Mouse (Mus musculus): ENCODE measurements at regions not wholly inside any gene's neighbourhood (a gene's known extent, or its start where the extent isn't known, plus 50 kb on each side); places are given as distances from the start of the nearest gene placed in this dataset.
A peak's percentile ranks its signal among the peaks of the same experiment; 100 is the strongest.

DNA sequence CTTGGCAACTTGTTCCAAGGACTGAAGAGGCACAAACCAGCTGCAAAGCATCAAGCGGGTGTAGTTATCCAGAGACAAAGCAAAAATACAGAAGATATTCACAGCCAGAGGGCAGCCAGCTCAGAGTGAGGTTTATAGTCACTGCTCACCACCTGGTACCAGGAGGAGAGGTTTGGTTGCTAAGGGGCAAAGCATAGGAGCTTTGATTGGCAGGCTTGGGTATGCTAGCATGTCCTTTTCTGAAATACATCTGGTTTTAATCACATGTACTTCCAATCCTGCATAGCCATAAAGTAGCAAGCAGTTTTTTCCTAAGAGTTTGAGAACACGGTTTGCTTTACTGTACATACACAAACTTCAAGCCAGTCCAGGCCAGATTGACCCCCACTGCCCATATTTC, 349.4 kb downstream of the Matn1 start:
- DNase-seq (ENCODE audit: low read depth): no peak

GRCm38 (mm10) chr4:131298011-131298674, 354.0 kb downstream of the Matn1 start:
- DNase-seq (ENCODE audit: low read depth): no peak

GRCm38 (mm10) chr4:131303936-131304335, 359.8 kb downstream of the Matn1 start:
- DNase-seq (ENCODE audit: low read depth): no peak

- DNase-seq (ENCODE audit: low read depth): no peak
Observed at GRCm38 (mm10) chr4:131304361-131304777, 360.2 kb downstream of the Matn1 start.

GRCm38 (mm10) chr4:131314231-131314630, 370.0 kb downstream of the Matn1 start:
- DNase-seq (ENCODE audit: low read depth): no peak

DNA sequence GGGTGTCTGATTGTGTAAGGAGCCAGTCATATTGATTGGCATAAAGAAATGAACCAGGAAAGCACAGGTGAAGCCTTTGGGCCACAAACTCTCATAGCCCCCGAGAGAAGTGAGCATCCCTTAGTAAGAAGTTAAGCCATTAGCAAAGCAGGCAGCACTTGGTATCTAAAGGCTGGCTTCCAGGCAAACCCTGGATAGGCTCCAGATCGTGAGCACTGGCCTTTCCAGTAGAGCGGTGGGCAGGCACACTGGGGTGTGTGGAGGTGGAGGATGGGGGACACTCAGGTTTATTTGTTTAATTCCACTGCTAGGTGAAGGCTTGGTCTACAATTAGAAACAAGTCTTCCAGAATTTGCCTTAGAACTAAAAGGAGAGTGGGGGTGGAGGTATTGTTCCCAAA, 371.9 kb downstream of the Matn1 start:
- DNase-seq (ENCODE audit: low read depth): no peak

GRCm38 (mm10) chr4:131322323-131322722, 378.1 kb downstream of the Matn1 start:
- no peak for DNase-seq (ENCODE audit: low read depth)

DNA sequence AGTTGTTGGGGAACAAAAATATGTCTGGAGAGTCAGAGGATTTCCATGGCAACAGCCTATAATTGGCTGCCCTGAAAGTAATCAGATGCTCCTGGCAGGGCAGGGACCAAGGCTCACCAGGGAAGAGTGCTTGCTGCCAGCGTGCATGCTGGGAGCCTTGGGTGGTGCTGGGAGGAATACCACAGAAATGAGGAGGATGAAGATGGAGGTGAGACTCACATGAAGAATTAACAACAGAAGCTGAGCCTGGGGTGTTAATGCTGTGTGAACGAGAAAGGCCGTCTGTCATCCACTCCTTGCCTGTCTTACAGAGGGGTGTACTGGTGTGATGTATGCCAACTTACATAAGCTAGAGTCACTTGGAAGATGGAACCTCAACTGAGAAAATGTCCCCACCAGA, 380.3 kb downstream of the Matn1 start:
- DNase-seq (ENCODE audit: low read depth): no peak

GRCm38 (mm10) chr4:131325200-131325599, 381.0 kb downstream of the Matn1 start:
- no peak for DNase-seq (ENCODE audit: low read depth)

DNA sequence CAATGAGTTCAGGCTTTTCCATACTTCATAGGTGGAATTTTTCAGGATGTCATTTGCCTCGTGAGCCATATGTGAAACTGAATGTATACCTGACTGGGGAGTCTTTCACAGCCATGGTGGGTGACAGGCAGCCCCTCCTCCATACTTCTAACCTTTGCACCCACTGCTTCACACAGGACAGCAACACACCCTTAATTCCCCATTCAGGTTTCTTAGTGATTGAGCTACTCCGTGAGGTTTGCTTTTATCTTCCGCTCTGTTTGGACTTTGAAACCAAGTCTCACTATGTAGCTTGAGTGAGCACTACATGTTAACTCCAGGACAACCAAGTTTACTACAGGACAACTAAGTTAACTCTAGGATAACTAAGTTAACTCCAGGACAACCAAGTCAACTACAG, 381.4 kb downstream of the Matn1 start:
- DNase-seq (ENCODE audit: low read depth): no peak

DNA sequence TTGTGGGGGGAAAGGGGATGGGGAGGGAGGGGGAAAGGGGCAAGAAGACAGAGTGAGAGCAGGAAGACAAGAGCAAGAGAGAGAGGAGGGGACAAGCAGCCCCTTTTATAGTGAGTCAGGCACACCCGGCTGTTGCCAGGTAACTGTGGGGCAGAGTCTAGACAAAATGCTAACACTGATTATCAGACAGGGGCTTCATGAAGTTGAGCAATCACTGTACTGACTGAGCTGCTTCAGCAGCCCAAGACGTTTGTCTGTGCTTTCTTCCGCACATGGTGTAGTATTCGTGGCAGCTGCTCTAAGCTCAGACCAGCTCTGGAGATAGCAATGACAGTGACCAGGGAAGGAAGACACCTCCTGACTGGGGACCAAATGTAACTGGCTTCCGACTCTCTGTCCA, 385.2 kb downstream of the Matn1 start:
- no peak for DNase-seq (ENCODE audit: low read depth)

DNA sequence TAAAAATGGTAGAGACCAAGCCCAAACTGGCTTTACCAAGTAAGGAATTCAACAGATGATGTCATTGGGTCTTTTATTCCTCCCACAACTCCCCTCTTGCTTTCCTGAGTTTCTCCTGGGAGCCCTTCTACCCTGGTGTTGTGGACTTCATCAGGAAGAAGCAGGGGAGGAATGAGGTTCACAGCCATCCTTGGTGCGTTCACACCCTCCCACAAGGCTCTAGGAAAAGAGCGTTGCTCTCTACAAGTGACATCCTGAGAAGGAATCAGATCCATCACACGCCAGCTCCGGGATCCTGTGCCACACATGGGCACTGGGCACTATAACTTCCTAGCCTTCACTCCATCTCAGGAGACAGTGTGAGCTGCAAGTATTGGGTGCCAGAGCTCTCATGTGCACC, 387.5 kb downstream of the Matn1 start:
- DNase-seq (ENCODE audit: low read depth): no peak

- no peak for DNase-seq (ENCODE audit: low read depth)
Observed at GRCm38 (mm10) chr4:131336801-131337200, 392.6 kb downstream of the Matn1 start.

DNA sequence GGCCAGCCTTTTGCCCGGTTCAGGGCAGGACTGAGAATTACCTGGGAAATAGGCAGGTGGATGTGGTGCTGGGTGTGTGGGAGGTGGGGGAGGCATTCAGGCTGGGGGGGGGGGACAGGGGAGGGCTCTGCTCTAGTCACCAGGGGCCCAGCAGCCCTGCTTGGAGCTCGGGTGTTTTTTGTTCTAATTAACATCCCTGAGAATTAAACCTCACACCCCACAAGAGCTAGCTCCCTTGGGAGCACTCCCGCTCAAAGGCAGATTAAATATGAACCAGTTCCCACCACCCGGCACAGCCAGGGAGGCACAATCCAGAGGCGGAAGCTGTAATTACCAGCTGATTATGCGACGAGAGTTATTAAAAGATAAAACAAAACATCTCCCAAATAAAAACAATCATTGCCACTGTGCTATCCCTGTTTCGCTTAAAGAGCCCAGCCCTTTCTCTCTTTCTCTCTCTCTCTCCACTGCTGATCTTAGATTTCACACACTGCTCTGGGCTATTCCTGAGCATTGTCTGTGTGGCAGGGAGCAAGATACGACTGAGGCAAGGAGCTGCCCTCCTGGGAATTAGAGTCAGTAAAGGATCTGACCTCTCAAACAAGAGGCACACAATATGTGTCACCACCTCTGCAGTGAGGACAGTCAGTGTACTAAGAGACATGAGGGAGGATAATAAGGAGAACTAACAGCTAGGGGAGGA, 397.0 kb downstream of the Matn1 start:
- DNase-seq (ENCODE audit: low read depth): no peak

GRCm38 (mm10) chr4:131346727-131347126, 402.5 kb downstream of the Matn1 start:
- DNase-seq (ENCODE audit: low read depth): no peak

GRCm38 (mm10) chr4:131350268-131350667, 406.1 kb downstream of the Matn1 start:
- no peak for DNase-seq (ENCODE audit: low read depth)

DNA sequence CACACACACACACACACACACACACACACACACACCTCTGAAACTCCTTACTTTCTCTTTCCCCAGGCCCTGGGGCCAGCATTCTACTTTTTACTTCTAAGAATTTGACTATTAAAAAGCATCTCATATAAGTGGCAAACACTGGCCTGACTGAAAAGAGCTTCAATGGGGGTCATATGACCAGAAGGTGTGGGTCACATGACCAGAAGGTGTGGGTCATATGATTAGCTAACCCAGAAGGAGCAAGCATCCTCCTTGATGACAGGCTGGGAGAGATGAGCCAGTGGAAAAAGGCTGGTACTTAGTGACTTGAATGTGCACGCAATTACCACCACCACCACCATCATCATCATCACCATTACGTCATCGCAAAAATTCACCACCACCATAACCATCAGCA, 410.7 kb downstream of the Matn1 start:
- DNase-seq (ENCODE audit: low read depth): no peak

- no peak for DNase-seq (ENCODE audit: low read depth)
Observed at GRCm38 (mm10) chr4:131355526-131355991, 411.4 kb downstream of the Matn1 start.

DNA sequence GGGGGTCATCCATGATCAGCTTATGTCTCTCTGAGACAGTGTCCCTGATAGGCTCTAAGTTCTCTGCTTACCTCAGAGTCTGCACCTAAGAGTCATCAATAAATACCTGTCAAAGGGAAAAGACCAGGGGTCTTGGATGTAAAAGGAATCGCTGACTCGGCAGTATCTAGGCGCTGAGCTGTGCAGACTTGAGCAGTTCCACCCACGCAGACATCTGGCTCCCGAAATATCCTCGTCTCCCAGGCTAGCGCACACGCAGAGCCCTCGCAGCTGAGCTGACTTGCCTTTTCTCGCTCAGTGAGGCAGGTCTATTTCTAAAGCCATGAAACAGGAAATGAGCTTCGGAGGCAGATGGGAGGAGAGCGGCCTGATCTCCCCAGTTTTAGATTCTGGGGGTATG, 412.1 kb downstream of the Matn1 start:
- DNase-seq (ENCODE audit: low read depth): no peak

DNA sequence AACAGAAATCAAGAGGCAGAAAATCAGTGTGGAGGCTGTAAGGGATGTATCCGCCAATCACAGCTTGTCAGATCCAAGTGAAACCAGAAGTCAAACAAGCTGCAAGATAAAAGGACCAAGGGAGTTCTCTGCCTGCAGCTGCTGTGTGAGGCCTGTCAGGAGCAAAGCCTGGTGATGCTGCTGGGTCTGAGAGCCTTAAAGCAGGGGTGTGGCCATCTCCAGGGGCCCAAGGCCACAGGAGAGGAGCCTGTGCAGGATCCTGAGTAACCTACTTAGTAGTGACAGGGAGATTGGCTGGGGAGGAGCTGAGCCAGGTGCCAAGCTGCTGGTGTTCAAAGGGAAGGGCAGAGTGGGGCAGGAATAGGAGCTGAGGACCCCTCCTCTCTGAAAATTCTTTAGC, 418.8 kb downstream of the Matn1 start:
- DNase-seq (ENCODE audit: low read depth): no peak

DNA sequence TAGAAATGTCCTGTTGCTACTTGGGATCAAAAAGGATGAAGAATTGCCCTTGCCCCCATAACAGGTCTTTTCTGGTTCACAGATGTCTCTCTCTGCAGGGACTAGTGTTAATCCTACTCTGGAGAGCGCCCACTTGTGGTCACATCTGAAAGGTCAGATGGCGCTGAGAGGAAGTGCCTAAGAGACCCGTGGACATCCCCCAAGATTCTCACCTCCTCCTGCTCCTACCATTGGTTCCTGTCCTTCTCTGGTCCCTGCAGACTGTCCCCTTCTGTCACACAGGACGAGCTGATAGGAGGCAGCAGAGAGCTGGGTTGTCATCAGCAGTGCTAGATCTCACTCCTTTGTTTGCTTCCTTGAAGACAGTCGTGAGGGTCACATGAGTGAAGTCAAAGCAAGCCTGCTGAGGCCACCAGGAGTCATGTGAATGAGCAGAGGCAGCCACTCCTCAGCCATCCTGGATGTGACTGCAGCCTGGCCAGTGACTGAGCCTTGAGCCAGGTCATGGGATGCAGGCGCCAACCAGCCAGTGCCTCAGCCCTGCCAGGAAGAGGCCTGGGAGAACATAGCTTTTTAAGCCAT, 420.6 kb downstream of the Matn1 start:
- DNase-seq (ENCODE audit: low read depth): peak; percentile 13

- no peak for DNase-seq (ENCODE audit: low read depth)
Observed at GRCm38 (mm10) chr4:131366006-131366405, 421.8 kb downstream of the Matn1 start.

- DNase-seq (ENCODE audit: low read depth): no peak
Observed at GRCm38 (mm10) chr4:131366656-131367055, 422.5 kb downstream of the Matn1 start.
